ENCODE assay signal across 28 mouse cellular contexts in the genomic region with DNA sequence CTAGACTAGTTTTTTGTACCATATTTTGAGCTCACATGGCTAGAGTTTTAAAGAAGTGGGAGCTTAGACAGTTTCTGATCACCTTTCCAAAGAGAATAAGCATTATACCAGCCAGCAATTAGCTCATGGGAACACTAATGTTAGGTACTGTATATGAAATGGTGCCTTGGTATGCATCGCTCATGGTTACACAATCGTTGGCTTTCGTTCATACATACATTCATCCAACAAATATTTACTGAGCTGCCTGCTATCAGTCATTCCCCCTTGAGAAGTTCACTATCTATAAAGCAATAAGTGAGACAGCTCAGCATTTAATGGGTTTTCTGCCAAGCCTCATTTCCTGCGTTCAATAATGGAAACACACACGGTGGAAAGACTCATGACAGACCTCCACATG.
"Had no signal": no experiment of that assay in that cellular context is flagged by ENCODE, and none has a peak within 500 bp of the region (broad histone marks: within the 10 kb centered on the region; RNA-seq: fewer than 3 reads in every experiment).

No protein-coding gene starts in this region.

- H3K9ac ChIP-seq: heart, embryonic 12.5 days; hindbrain, embryonic 12.5 days; hindbrain, embryonic 14.5 days; kidney, embryonic 15.5 days; limb, embryonic 12.5 days; liver, embryonic 13.5 days; liver, embryonic 15.5 days; liver, postnatal 0 days had no signal

- ATAC-seq: hindbrain, embryonic 16.5 days; inflammation-experienced regulatory T-cells, adult 6 months; liver, postnatal 0 days had no signal

- DNase-seq: gastrocnemius, adult 2 months; gastrocnemius, postnatal 10 days; gastrocnemius, postnatal 25 days; heart, adult 18-20 months; heart, postnatal 10 days; heart, postnatal 4 days; kidney, adult 11 months; kidney, adult 8-10 months; kidney, postnatal 14 days; kidney, postnatal 36 days; layer of hippocampus, adult 9-11 months; liver; liver, embryonic 13.5 days; liver, postnatal 0 days had no signal

- H3K4me2 ChIP-seq: heart, embryonic 12.5 days; hindbrain, embryonic 12.5 days; hindbrain, embryonic 14.5 days; kidney, embryonic 15.5 days; limb, embryonic 12.5 days; liver, embryonic 11.5 days; liver, embryonic 13.5 days; liver, embryonic 15.5 days had no signal

- H3K9me3 ChIP-seq: heart, embryonic 10.5 days; heart, embryonic 12.5 days; hindbrain, embryonic 10.5 days; hindbrain, embryonic 12.5 days; kidney, embryonic 15.5 days; limb, embryonic 10.5 days; limb, embryonic 12.5 days; liver, embryonic 13.5 days; liver, embryonic 15.5 days had no signal

- H3K4me3 ChIP-seq: gastrocnemius, adult 2 months; heart, embryonic 10.5 days; heart, embryonic 12.5 days; hindbrain, embryonic 10.5 days; hindbrain, embryonic 12.5 days; kidney, embryonic 15.5 days; left cerebral cortex, adult 2 months; limb, embryonic 10.5 days; limb, embryonic 12.5 days; liver, embryonic 13.5 days; liver, embryonic 15.5 days had no signal

- H3K36me3 ChIP-seq: heart, embryonic 10.5 days; heart, embryonic 12.5 days; hindbrain, embryonic 10.5 days; hindbrain, embryonic 12.5 days; kidney, embryonic 15.5 days; limb, embryonic 12.5 days; liver, embryonic 15.5 days had no signal

- H3K27me3 ChIP-seq: heart, embryonic 12.5 days; hindbrain, embryonic 12.5 days; kidney, embryonic 15.5 days; limb, embryonic 12.5 days; liver, embryonic 13.5 days; liver, embryonic 15.5 days had no signal

- H3K27ac ChIP-seq: gastrocnemius, adult 2 months; heart, embryonic 10.5 days; hindbrain, embryonic 10.5 days; hindbrain, embryonic 12.5 days; hindbrain, embryonic 14.5 days; kidney, embryonic 15.5 days; kidney, postnatal 0 days; left cerebral cortex, adult 2 months; limb, embryonic 10.5 days; limb, embryonic 12.5 days; liver, embryonic 13.5 days; liver, embryonic 15.5 days had no signal
